ENCODE assay signal across 10 mouse cellular contexts in genomic region chr9:89621750-89622149, GRCm38 (mm10). TPM values are rescaled to one million over a fixed set of nuclear protein-coding genes. Genes with fewer than 3 reads are reported as not detected.
A peak's percentile ranks its signal among the peaks of the same experiment; 100 is the strongest.
DNase-seq lines count a peak whose midpoint lies in the region; ATAC-seq lines count a peak whose summit lies in the region.
"Had no signal": no experiment of that assay in that cellular context is flagged by ENCODE, and none has a peak within 500 bp of the region (broad histone marks: within the 10 kb centered on the region; RNA-seq: fewer than 3 reads in every experiment).

No protein-coding gene starts in this region.

- no peak overlapping the region for H3K9ac ChIP-seq in limb, embryonic 12.5 days (replicated peaks)

- H3K9me3 ChIP-seq in forebrain, embryonic 10.5 days = no peaks in the 10 kb centered on the region
- no peaks in the 10 kb centered on the region for H3K9me3 ChIP-seq in limb, embryonic 12.5 days

- peaks cover 25% of the 10 kb centered on the region for H3K4me1 ChIP-seq in forebrain, embryonic 10.5 days
- peaks cover 18% of the 10 kb centered on the region for H3K4me1 ChIP-seq in limb, embryonic 12.5 days (replicated peaks)

- DNase-seq in Muller cell, postnatal 12 days (ENCODE audit: inconsistent ontology term) = peak; percentile 14
- DNase-seq in ZHBTc4 (ENCODE audit: low read depth, low spot score) = peak; percentile 6
- DNase-seq in forebrain, embryonic 10.5 days (ENCODE audit: extremely low spot score, low spot score) = peak; percentile 18
- no peak for DNase-seq in layer of hippocampus, postnatal 10 days (ENCODE audit: low spot score in 2 of 2)
- no peak for DNase-seq in left cerebral cortex, adult 18-20 months (ENCODE audit: low spot score in 2 of 2)
- DNase-seq in adrenal gland, adult (ENCODE audit: inconsistent age in 2 of 2, low spot score in 1 of 2) = no peak
- DNase-seq: thymus, adult 18-20 months had no signal

- peaks cover 60% of the 10 kb centered on the region for H3K27me3 ChIP-seq in forebrain, embryonic 10.5 days (ENCODE audit: poor library complexity, severe bottlenecking)
- H3K27me3 ChIP-seq in limb, embryonic 12.5 days = peaks cover 51% of the 10 kb centered on the region

- WGBS in forebrain, embryonic 10.5 days = 5% methylated on average over 11 of the region's 11 CpGs
- WGBS in limb, embryonic 12.5 days = 4% methylated on average over 11 of the region's 11 CpGs

- H3K4me3 ChIP-seq in forebrain, embryonic 10.5 days = peak overlapping the region; percentile 61
- H3K4me3 ChIP-seq in limb, embryonic 12.5 days (replicated peaks) = peak overlapping the region; percentile 50

- no peaks in the 10 kb centered on the region for H3K36me3 ChIP-seq in forebrain, embryonic 10.5 days (replicated peaks)
- no peaks in the 10 kb centered on the region for H3K36me3 ChIP-seq in limb, embryonic 12.5 days

- ATAC-seq in limb, embryonic 12.5 days (ENCODE audit: insufficient number of reproducible peaks, insufficient read depth, low FRiP score, low TSS enrichment, low read depth) = no peak

- H3K27ac ChIP-seq in forebrain, embryonic 10.5 days = no peak overlapping the region
- H3K27ac ChIP-seq in limb, embryonic 12.5 days = no peak overlapping the region
- H3K27ac ChIP-seq: layer of hippocampus, adult 2 months had no signal

- peak overlapping the region; percentile 97 for H3K4me2 ChIP-seq in limb, embryonic 12.5 days

RNA-seq across cellular contexts. Expression of gene Minar1, which starts 1.2 kb away (rescaled TPM):
- polyA plus RNA-seq in forebrain, embryonic 10.5 days (2016; fragmentation: Nextera tagmentation; extraction: Ambion mirVana) = 0.04 and 0.20 TPM in 2 replicates
- polyA plus RNA-seq in limb, embryonic 12.5 days (2016; fragmentation: Nextera tagmentation; extraction: Ambion mirVana) = 0.35 and 0.39 TPM in 2 replicates
- 1 to 10 TPM; 4.6 to 4.7 TPM for total RNA-seq in layer of hippocampus, postnatal 10 days (2021)
- total RNA-seq in left cerebral cortex, adult 18-20 months (2021) = 1 to 10 TPM; 7.2 to 7.7 TPM
- total RNA-seq: neutrophil, adult 5-6 weeks had no signal

Comparison
In these comparisons a context has a peak if more than half of its experiments do, and no peak if none do; other contexts are left out.
1. DNase-seq: peak in Muller cell, postnatal 12 days (single experiment), ZHBTc4 (single experiment) and forebrain, embryonic 10.5 days (single experiment); none in layer of hippocampus, postnatal 10 days (0 of 2), left cerebral cortex, adult 18-20 months (0 of 2) and adrenal gland, adult (0 of 2).